Mouse (Mus musculus) lung, adult 2 months (tissue): ENCODE measurements around the gene Cdh4. TPM values are rescaled to one million over a fixed set of nuclear protein-coding genes. Genes with fewer than 3 reads are reported as not detected.

Experiments used
- DNase-seq: peaks from one replicate; pipeline ENCODE4 v3.0.0; 2022
- H3K4me1 ChIP-seq: fragments of 200-500 bp; 2 replicates; pipeline ENCODE4 v1.6.1; 2011; ENCODE audit warnings: low read length; ENCODE audit not compliant: control insufficient read depth, insufficient read depth
- H3K4me3 ChIP-seq: fragments of 200-500 bp; replicated peaks from 2 replicates; pipeline ENCODE3; 2011; ENCODE audit warnings: low read depth, mild to moderate bottlenecking, control low read depth, low read length; ENCODE audit errors: extremely low read depth
- CTCF ChIP-seq: fragments of 200-500 bp; IDR thresholded peaks from 2 replicates; pipeline ENCODE4 v1.5.1; 2011; ENCODE audit warnings: mild to moderate bottlenecking, low read length, control low read depth; ENCODE audit not compliant: insufficient read depth
- POLR2A ChIP-seq: fragments of 200-500 bp; IDR thresholded peaks from 2 replicates; pipeline ENCODE4 v1.6.1; 2011; ENCODE audit warnings: low read depth, mild to moderate bottlenecking, control low read depth, low read length, borderline replicate concordance; ENCODE audit errors: extremely low read depth
- WGBS: fragments of 180-500 bp; shearing (Covaris S2); methylation state at CpG from one replicate; pipeline ENCODE4 v1.1.7; 2018; 5-methylcytosine and 5-hydroxymethylcytosine counted together
- polyA plus RNA-seq: library from polyadenylated mRNA; depleted of rRNA; stranded (reverse); fragments of >200 nt; gene quantifications from 2 replicates; pipeline ENCODE4 v1.2.3, GENCODE M21; 2012

The Cdh4 gene
- polyA plus RNA-seq, 1 experiment: 2.0 TPM

GRCm38 (mm10) chr2:179567886-179568285 lies 125.7 kb downstream of the Cdh4 start:
- Histone ChIP-seq H3K4me3 (no peak overlapping the region), H3K4me1 (no peaks in the 10 kb centered on the region)
- no peak for DNase-seq
- WGBS: 65% methylated on average over 8 of the region's 8 CpGs
- TF ChIP-seq CTCF (no peak), POLR2A (no peak)

- no peak for DNase-seq
- WGBS: 46% methylated on average over 10 of the region's 10 CpGs
- TF ChIP-seq POLR2A (no peak), CTCF (no peak)
- Histone ChIP-seq H3K4me3 (no peak overlapping the region), H3K4me1 (no peaks in the 10 kb centered on the region)
Observed at GRCm38 (mm10) chr2:179569171-179569570, 126.9 kb downstream of the Cdh4 start.

- Histone ChIP-seq H3K4me3 (no peak overlapping the region), H3K4me1 (no peaks in the 10 kb centered on the region)
- no peak for DNase-seq
- TF ChIP-seq CTCF: no peak
- no peak for TF ChIP-seq POLR2A
- 30% methylated on average over 6 of the region's 6 CpGs for WGBS
Observed at GRCm38 (mm10) chr2:179571175-179571769, 129.0 kb downstream of the Cdh4 start.

- no peak for DNase-seq
- 82% methylated on average over 11 of the region's 11 CpGs for WGBS
- Histone ChIP-seq H3K4me3 (no peak overlapping the region), H3K4me1 (no peaks in the 10 kb centered on the region)
- TF ChIP-seq POLR2A (no peak), CTCF (no peak)
Observed at GRCm38 (mm10) chr2:179573331-179573730, 131.1 kb downstream of the Cdh4 start.

- DNase-seq: no peak
- no peak for TF ChIP-seq POLR2A
- no peak for TF ChIP-seq CTCF
- Histone ChIP-seq H3K4me3 (no peak overlapping the region), H3K4me1 (no peaks in the 10 kb centered on the region)
- 80% methylated on average over 6 of the region's 6 CpGs for WGBS
Observed at GRCm38 (mm10) chr2:179573786-179574185, 131.6 kb downstream of the Cdh4 start.

- no peak overlapping the region for H3K4me3 ChIP-seq
- DNase-seq: no peak
- no peaks in the 10 kb centered on the region for H3K4me1 ChIP-seq
- WGBS: 79% methylated on average over 7 of the region's 7 CpGs
- TF ChIP-seq POLR2A: no peak
- no peak for TF ChIP-seq CTCF
Observed at GRCm38 (mm10) chr2:179575585-179575984, 133.4 kb downstream of the Cdh4 start.

GRCm38 (mm10) chr2:179576221-179576620 lies 134.0 kb downstream of the Cdh4 start:
- H3K4me3 ChIP-seq: no peak overlapping the region
- DNase-seq: no peak
- H3K4me1 ChIP-seq: no peaks in the 10 kb centered on the region
- WGBS: 33% methylated on average over 1 of the region's 1 CpGs
- TF ChIP-seq POLR2A (no peak), CTCF (no peak)

GRCm38 (mm10) chr2:179578329-179578728 lies 136.1 kb downstream of the Cdh4 start:
- DNase-seq: no peak
- Histone ChIP-seq H3K4me3 (no peak overlapping the region), H3K4me1 (no peaks in the 10 kb centered on the region)
- WGBS: 60% methylated on average over 3 of the region's 3 CpGs
- TF ChIP-seq CTCF (no peak), POLR2A (no peak)

- TF ChIP-seq CTCF (no peak), POLR2A (no peak)
- WGBS: 63% methylated on average over 11 of the region's 11 CpGs
- H3K4me3 ChIP-seq: no peak overlapping the region
- no peaks in the 10 kb centered on the region for H3K4me1 ChIP-seq
- no peak for DNase-seq
Observed at GRCm38 (mm10) chr2:179578842-179579241, 136.6 kb downstream of the Cdh4 start.

GRCm38 (mm10) chr2:179580415-179580814 lies 138.2 kb downstream of the Cdh4 start:
- WGBS: 53% methylated on average over 4 of the region's 4 CpGs
- TF ChIP-seq CTCF (no peak), POLR2A (no peak)
- no peak overlapping the region for H3K4me3 ChIP-seq
- no peak for DNase-seq
- H3K4me1 ChIP-seq: no peaks in the 10 kb centered on the region

GRCm38 (mm10) chr2:179581058-179581457 lies 138.8 kb downstream of the Cdh4 start:
- no peak for DNase-seq
- TF ChIP-seq CTCF: no peak
- TF ChIP-seq POLR2A: no peak
- Histone ChIP-seq H3K4me3 (no peak overlapping the region), H3K4me1 (no peaks in the 10 kb centered on the region)
- WGBS: 72% methylated on average over 5 of the region's 5 CpGs
